Mouse (Mus musculus) gastrocnemius, adult 8-10 months (tissue): ENCODE measurements around the gene Cmc2. TPM values are rescaled to one million over a fixed set of nuclear protein-coding genes. Genes with fewer than 3 reads are reported as not detected.

Source experiments
- DNase-seq, 2 experiments: peaks; one replicate each; pipeline ENCODE4 v3.0.0; 2022; ENCODE audit warnings: low spot score in 2 of 2
- total RNA-seq, 4 experiments: library from RNA; stranded (reverse); gene quantifications; 2 replicates each; pipeline ENCODE4 v1.2.4; 2022

Gene Cmc2
- 10 to 100 TPM; 20.8 to 29.6 (median 26.8) TPM for total RNA-seq

DNA sequence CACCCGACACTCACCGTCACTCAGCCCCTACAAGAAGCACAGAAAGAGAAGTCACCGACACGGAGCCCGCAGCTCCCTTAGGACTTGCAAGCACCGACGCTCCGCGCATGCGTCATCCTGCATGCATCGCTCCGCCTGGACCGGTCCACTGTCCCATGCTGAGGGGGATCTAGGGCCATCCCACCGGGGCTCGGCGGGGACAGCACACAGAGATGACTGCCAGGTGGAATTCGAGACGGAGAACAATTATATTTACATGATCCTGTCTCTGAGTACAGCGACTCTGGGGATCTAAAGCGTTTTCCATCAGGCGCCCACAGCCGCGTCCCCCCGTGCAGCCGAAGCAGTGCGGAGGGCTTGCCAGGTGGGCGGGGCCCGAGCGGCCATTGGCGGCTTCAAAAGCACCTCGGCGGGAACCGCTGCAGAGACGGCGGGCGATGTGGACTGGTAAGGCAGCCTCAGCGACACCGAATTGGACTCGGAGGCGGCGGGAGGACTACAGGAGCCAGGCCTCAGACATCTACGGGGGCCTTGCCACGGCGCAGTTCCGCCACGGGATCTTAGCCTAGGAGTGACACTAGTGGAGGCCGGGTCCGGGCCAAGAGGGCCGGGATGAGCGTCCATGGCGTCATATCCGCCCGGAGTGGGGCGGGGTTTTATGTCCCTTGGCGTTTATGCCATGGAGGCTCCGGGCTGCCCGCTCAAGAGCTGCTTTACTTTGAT, at the start of gene Cmc2, which contains the start of gene Cenpn:
TSS of gene Cmc2 (minus strand) at position 119 of the 723 bp plus-strand sequence.
TSS of gene Cenpn (plus strand) at position 394 of the 723 bp plus-strand sequence.
- DNase-seq: peak; percentile 83 to 91

- DNase-seq: no peak
These were observed 48.3 kb upstream of the Cmc2 start for GRCm38 (mm10) chr8:116969531-116969930.

DNA sequence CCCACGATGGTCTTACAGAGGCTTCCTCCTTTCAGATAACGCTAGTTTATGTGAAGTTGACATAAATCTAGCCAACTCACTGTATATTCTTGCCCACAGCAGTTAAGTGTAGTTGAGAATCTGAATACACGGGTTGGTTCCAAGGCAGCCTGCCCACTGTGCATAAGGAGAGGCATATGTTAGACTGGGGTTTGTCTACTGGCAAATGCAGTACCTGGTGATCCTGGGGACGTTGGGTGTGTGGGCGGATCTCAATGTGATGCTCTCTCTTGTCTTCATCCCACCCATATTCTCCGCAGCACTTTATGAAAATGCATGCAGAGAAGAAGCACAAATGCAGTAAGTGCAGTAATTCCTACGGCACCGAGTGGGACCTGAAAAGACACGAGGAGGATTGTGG, 33.2 kb upstream of the Cmc2 start:
- DNase-seq: no peak

GRCm38 (mm10) chr8:116952428-116952827, 31.2 kb upstream of the Cmc2 start:
- no peak for DNase-seq

DNA sequence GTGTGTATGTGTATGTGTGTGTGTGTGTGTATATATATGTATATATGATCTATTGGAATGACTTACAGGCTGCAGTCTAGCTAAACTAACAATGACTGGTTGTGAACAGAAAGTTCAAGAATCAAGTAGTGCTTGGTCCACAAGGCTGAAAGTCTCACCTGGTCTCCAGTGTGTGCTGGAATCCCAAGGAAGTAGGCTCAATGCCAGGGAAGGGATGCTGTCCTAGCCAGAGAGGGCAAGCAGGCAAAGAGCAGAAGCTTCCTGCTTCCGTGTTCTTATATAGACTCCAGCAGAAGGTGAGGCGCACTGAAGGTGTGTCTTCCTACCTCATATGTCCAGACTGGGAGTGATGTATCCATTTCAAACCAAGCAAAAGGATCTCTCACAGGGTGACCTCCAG, 30.5 kb upstream of the Cmc2 start:
- no peak for DNase-seq

GRCm38 (mm10) chr8:116951369-116951768, 30.1 kb upstream of the Cmc2 start:
- no peak for DNase-seq

DNA sequence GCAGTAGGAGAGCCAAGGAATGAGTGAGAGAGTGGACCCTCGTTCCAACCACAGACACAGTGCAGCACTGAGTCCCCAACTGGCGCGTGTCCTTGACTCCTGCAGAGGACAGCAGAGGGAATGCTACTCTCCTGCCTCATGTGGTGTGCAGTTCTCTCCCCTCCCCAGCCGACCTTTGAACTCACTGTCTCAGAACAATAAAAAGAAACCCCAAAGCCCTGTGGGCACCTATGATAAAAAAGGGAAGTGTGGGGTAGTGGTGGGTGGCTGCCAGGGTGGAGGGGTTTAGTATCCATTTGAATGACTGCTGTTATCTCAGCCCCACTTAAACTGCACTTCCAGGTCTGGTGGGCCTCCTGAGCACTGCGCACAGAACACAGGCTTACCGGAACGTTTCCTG, 26.3 kb upstream of the Cmc2 start:
- DNase-seq: no peak

DNA sequence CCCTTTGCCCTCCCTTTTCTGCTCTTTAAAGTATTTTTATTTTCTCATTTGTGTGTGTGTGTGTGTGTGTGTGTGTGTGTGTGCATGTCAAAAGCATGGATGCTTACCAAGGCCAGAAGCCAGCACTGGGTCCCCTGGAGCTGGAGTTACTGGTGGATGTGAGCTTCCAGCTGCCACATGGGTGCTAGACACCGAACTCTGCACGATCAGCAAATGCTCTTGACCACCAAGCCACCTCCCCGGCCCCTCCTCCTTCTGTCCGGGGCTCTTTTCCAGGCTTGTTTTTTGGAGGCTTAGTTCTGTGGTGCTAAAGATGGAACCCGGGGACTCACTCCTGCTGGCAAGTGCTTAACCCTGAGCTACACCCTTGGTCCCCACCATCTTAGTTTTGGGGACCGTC, 25.6 kb upstream of the Cmc2 start:
- no peak for DNase-seq

DNA sequence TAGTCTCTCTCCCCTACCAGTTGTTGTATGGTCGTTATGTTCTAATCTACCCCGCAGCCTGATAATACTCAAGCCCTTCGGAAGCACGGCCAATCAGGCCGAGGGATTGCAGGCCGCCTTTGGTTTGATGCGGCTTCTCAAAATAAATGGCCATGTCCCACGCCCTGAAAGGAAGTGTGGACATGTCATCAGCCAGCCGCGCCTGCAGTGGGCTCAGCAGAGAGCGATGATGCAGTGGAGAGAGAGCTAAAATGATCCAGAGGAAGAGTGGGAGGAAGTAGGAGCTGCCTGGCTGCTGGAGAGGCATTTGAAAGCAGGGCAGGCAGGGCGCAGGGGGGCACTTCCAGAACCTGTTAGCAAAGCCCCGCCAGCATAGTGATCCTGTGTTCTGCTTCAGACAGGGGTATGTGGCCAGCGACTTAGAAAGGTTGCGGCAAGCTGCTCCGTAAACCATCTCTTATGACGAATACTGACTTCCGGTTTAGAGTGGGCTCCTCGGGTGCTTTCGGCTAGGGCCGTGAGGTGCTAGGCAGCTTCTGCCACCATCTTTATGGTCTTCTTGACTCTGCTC, 25.1 kb upstream of the Cmc2 start:
- DNase-seq: no peak

DNA sequence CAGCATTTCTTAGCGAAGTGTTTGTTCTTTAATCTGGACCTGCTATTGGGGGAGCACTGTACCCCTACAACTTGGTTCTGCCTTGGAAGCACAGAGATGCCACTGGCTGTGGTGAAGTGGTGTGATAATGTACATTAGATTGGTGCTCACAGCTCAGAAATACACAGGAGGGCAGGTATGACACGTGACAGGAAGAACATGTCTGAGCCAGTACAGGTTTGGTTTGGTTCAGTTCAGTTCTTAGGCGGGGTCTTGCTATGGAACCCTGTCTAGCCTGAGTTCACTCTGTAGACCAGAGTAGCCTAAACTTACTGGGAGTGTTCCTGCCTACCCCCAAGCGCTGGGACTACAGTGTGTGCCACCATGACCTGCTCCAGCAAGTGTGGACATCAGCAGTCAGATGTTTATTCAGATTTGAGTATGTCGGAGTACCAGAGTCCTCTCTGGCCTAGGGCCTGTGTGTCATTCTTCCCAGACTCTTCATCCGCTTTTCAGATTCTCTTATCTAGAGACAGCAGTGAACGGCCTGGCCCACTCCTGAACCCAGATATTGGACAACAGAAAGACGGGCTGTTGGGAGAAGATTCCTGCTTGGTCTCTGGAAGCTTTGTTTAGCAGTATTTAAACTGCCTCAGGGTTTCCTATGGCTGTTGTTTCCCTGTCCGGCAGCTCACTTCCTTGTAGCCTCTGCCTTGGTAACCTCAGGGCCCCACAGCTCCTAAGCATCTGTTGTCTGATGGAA, 24.1 kb upstream of the Cmc2 start:
- no peak for DNase-seq

DNA sequence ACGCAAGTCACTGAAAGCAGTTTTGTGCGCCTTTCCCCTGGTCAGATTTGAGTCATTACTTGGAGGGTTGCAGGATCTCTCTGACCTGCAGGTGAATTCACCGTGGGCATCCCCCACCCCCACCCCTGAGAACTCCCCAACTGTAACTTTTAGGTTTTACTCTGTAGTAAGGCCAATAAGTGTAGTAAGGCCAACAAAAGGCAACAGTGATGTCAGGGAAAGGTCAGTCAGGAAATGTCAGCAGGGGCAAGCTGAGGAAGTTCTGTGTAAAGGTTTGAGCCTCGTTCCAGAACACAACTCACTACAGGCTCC, 23.1 kb upstream of the Cmc2 start:
- no peak for DNase-seq

- peak in 1 of 2 experiments; percentile 10 for DNase-seq
These were observed 22.5 kb upstream of the Cmc2 start for GRCm38 (mm10) chr8:116943555-116944384.

DNA sequence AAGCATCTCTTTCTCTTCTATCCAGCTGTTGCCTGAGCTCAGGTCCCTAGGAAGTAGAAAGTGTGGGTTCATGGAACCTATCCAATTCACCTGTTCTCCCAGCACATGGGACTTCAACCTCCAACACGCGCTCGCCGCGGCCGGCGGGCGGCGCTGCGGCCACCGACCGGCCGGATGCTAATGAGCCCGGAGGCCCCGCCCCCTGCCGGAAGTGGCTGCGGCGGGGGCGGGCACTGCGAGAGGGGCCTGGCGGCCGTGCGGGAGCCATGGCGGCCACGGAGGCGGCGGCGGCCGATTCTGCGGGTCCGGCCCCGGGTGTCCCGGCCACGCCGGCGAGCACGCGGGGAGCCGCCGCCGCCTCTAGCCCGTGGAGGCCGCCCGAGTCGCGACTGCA, 21.9 kb upstream of the Cmc2 start, which contains the start of gene Atmin:
TSS of gene Atmin (plus strand) at position 233 of the 394 bp plus-strand sequence.
- peak; percentile 73 to 82 for DNase-seq

DNA sequence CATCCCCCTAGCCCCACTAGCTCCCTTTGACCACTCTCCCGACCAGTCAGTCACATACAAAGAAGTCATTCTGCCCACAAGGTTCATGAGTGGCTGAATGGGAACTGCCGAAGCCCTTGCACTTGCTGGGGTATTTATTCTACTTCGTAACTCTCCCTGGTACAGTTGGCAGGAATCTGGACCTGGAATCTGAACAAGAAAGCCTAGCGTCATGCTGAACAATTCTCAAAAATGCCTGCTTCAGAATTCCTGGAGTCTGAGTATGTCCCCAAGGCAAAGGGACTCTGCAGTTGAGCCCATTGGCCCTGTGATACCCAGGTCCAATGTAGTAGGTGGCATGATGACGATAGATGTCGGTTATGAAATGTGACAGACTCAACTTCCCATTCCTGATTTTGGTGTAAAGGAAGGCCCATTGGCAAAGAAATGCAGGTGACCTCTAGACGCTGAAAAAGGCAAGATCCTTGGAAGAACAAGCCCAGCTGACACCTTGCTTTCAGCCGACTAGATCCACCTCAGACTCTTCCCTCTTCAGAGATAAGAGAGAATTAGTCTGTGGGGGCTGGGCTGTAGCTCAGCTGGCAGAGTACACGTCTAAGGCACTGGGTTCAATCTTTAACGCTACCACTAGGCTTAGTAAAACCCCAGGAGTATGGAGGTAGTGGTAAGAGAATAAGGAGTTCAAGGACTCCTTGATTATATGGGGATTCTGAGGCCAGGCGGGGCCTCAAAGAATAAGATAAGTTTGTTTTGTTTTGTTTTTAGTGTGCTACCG, 21.2 kb upstream of the Cmc2 start:
- DNase-seq: no peak

GRCm38 (mm10) chr8:116935506-116935905, 14.3 kb upstream of the Cmc2 start:
- DNase-seq: no peak

DNA sequence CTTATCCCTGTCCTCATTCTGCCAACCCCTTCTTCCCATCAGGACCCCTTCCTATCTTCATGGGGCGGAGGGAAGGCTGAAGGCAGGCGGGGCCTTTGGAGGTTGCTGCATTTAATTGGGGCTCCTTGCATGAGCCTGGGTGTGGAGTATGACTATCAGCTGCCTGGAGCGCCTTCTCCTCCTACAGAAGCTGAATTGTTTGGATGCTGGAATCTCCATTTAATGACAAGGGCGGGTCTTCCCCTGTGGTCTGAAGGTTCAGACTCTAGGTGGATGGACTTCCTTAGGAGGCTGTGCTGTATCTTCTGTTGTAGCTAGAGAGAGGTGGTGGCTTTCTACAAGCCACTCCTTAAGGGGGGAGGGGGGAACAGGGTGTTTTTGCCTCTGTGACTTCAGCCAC, 13.7 kb upstream of the Cmc2 start:
- no peak for DNase-seq

GRCm38 (mm10) chr8:116928588-116928987, 7.3 kb upstream of the Cmc2 start:
- DNase-seq: no peak

DNA sequence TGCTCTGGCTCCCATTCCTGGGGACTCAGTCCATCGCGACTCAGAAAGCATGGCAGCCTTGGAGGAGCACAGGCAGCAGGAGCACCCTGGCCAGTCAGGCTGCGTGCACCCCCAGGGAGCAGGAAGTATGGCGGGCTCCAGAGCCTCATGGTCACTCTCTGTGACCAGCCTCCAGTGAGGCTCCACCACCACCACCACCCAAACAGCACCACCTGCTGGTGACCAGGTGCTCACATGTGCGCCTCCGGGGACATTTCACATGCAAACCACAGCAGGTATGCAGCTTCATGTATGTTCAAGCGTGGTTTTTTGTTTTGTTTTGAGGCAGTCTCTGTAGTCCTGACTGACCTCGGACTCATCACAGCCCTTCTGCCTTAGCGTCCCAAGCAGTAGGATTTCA, 6.6 kb upstream of the Cmc2 start:
- no peak for DNase-seq

DNA sequence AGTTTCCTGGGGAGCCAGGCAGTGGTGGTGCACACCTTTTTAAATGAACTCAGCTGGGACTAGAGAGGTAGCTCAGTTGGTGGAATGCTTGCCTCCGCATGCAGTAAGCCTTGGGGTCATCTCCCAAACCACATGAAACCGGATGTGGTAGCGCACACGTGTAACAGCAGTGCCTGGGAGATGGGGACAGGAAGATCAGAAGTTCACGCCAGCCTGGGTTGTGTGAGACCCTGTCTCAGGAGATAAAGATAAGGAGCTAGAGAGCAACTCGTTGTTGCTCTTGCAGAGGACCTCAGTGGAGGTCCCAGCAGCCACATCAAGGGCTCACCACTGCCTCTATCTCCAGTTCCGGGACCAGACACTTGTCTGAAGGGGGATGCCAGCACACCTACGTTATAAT, 2.3 kb upstream of the Cmc2 start:
- no peak for DNase-seq

- no peak for DNase-seq
These were observed 954 bp upstream of the Cmc2 start for GRCm38 (mm10) chr8:116922060-116922757.
